In the genomic region with DNA sequence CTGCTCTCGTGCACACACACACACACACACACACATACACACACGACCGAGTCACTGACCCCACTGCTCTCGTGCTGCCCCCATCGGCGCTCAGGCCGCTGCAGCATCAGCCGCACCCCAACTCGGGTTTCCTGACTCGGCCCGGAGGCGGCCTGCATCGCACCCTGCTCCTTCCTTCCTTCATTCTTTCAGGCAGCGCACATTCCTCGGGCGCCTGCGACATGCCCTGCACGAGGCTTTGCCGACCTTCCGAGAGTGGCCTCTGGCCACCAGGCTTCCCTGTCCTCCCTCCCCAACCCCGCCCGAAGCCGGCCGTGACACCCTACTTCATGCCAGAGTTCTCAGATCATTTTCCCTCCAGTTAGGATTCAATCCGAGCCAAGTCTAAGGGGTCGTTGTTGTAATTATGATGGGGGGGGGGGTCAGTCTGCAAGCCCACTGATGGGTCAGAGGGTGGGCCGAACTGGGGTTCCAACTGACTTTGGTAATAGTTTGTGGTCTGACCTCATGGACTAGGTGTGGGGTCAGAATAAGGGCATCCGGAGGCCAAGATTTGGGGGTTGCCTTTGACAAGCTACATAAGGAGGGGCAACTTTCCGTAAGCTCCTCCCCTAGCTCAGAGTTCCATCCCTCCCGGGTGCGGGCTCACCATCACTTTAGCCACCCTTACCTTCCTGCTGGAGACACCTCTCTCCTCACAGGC, we compare ENCODE assay signal across 8 mouse cellular contexts. TPM values are rescaled to one million over a fixed set of nuclear protein-coding genes. Genes with fewer than 3 reads are reported as not detected.
A peak's percentile ranks its signal among the peaks of the same experiment; 100 is the strongest.
DNase-seq lines count a peak whose midpoint lies in the region; TF ChIP-seq lines count a peak whose summit lies in the region.

No protein-coding gene starts in this region.

- 9% methylated on average over 31 of the region's 31 CpGs for WGBS in lung, adult 2 months
- 11% methylated on average over 31 of the region's 31 CpGs for WGBS in small intestine, adult 2 months

- no peak for TF ChIP-seq CTCF in ES-Bruce4 (IDR thresholded peaks at IDR 0.05; ENCODE audit: low read depth, low read length)
- TF ChIP-seq CTCF in brain, embryonic 14.5 days (IDR thresholded peaks at IDR 0.05; ENCODE audit: borderline replicate concordance, extremely low read depth, insufficient read depth, insufficient read length): no peak
- no peak for TF ChIP-seq CTCF in lung, adult 2 months (IDR thresholded peaks at IDR 0.05; ENCODE audit: insufficient read depth, low read length)
- no peak for TF ChIP-seq CTCF in small intestine, adult 2 months (IDR thresholded peaks at IDR 0.05; ENCODE audit: extremely low read depth, insufficient read length, insufficient replicate concordance, low read depth, low read length)

- H3K9me3 ChIP-seq in ES-Bruce4 (replicated peaks; ENCODE audit: control insufficient read depth, insufficient read depth, low read length, poor library complexity, severe bottlenecking): no peaks in the 10 kb centered on the region

- no peak for TF ChIP-seq EP300 in ES-Bruce4 (IDR thresholded peaks at IDR 0.05; ENCODE audit: insufficient read depth, low read depth, low read length)

- H3K36me3 ChIP-seq in ES-Bruce4 (ENCODE audit: control insufficient read depth, insufficient read depth, low read length, poor library complexity, severe bottlenecking): no peaks in the 10 kb centered on the region
- peaks cover 10% of the 10 kb centered on the region for H3K36me3 ChIP-seq in small intestine, adult 2 months (ENCODE audit: control insufficient read depth, insufficient read depth, low read length)

- peak overlapping the region; percentile 46 for H3K4me3 ChIP-seq in ES-Bruce4 (ENCODE audit: low read depth, low read length)
- peak overlapping the region; percentile 48 for H3K4me3 ChIP-seq in lung, adult 2 months (replicated peaks; ENCODE audit: extremely low read depth, low read depth, low read length)
- peak overlapping the region; percentile 67 for H3K4me3 ChIP-seq in small intestine, adult 2 months (ENCODE audit: low read depth, low read length)

- TF ChIP-seq POLR2A in ES-Bruce4 (IDR thresholded peaks at IDR 0.05; ENCODE audit: insufficient read depth, low read length): no peak
- TF ChIP-seq POLR2A in brain, embryonic 14.5 days (IDR thresholded peaks at IDR 0.05; ENCODE audit: borderline replicate concordance, extremely low read depth, insufficient read depth, insufficient read length, poor library complexity, severe bottlenecking): no peak
- TF ChIP-seq POLR2A in lung, adult 2 months (IDR thresholded peaks at IDR 0.05; ENCODE audit: borderline replicate concordance, extremely low read depth, low read depth, low read length): no peak
- no peak; the same call in 1 of the 2 replicates for TF ChIP-seq POLR2A in small intestine, adult 2 months (IDR thresholded peaks at IDR 0.05; ENCODE audit: low read depth, low read length)

- no peak overlapping the region for H3K27ac ChIP-seq in ES-Bruce4 (ENCODE audit: insufficient read depth, low read length)
- peak overlapping the region; percentile 91 for H3K27ac ChIP-seq in small intestine, adult 2 months (ENCODE audit: insufficient read depth, low read depth, low read length)

- peak; percentile 35 for DNase-seq in brain, embryonic 14.5 days (ENCODE audit: low read depth)
- peak; percentile 73 to 86 for DNase-seq in heart, adult 18-20 months
- peak; percentile 75 for DNase-seq in kidney, adult 18-20 months
- peak; percentile 54 for DNase-seq in lung, adult 2 months
- DNase-seq in left cerebral cortex, adult 11 months (ENCODE audit: low spot score): no peak
- no peak for DNase-seq in left cerebral cortex, postnatal 36 days (ENCODE audit: low spot score in 2 of 2)

- intact Hi-C loops in left cerebral cortex, postnatal 36 days (cut with DNase I): loop anchor here (2.0 kb wide), 1 partner anchor 78 kb away; no protein-coding TSS in a partner anchor

- peaks cover 15% of the 10 kb centered on the region for H3K27me3 ChIP-seq in ES-Bruce4 (ENCODE audit: control insufficient read depth, insufficient read depth, low read length, poor library complexity, severe bottlenecking)
- no peaks in the 10 kb centered on the region for H3K27me3 ChIP-seq in small intestine, adult 2 months (ENCODE audit: control insufficient read depth, insufficient read depth, low read length)

- H3K9ac ChIP-seq in ES-Bruce4 (ENCODE audit: low read depth, poor library complexity, severe bottlenecking): 0 out of 2 replicates have a peak overlapping the region, but pooled peaks have one; percentile 9

- H3K4me1 ChIP-seq in ES-Bruce4 (ENCODE audit: control insufficient read depth, insufficient read depth, low read length): no peaks in the 10 kb centered on the region
- H3K4me1 ChIP-seq in lung, adult 2 months (ENCODE audit: control insufficient read depth, insufficient read depth, low read length): peaks cover 16% of the 10 kb centered on the region
- H3K4me1 ChIP-seq in small intestine, adult 2 months (ENCODE audit: control insufficient read depth, insufficient read depth, insufficient read length, low read length): peaks cover 18% of the 10 kb centered on the region

RNA-seq across cellular contexts. Expression of a gene that starts 5.2 kb away (rescaled TPM):
- polyA plus RNA-seq in ES-Bruce4 (2011; ENCODE audit: insufficient read depth, insufficient read length, low read depth, missing spikeins): 9.6 and 11.0 TPM in 2 replicates
- polyA plus RNA-seq in brain, embryonic 14.5 days (2012; rRNA removed): 105 and 107 TPM in 2 replicates
- total RNA-seq in heart, adult 18-20 months (2021): 10 to 100 TPM; 58.3 to 64.3 TPM
- 390 and 505 TPM in 2 replicates for polyA plus RNA-seq in lung, adult 2 months (2012; rRNA removed)
- 262 and 519 TPM in 2 replicates for polyA plus RNA-seq in small intestine, adult 2 months (2012; rRNA removed)
- 10 to 100 TPM; 35.3 to 40.7 TPM for total RNA-seq in left cerebral cortex, postnatal 36 days (2021)

RNA-seq across cellular contexts. Expression of a gene that starts 23.7 kb away (rescaled TPM):
- polyA plus RNA-seq in ES-Bruce4 (2011; ENCODE audit: insufficient read depth, insufficient read length, low read depth, missing spikeins): 3.1 and 6.3 TPM in 2 replicates
- 3.5 and 5.1 TPM in 2 replicates for polyA plus RNA-seq in brain, embryonic 14.5 days (2012; rRNA removed)
- 1 to 10 TPM; 1.3 to 1.4 TPM for total RNA-seq in heart, adult 18-20 months (2021)
- 8.9 and 11.2 TPM in 2 replicates for polyA plus RNA-seq in lung, adult 2 months (2012; rRNA removed)
- polyA plus RNA-seq in small intestine, adult 2 months (2012; rRNA removed): 7.5 and 11.5 TPM in 2 replicates
- under 1 TPM; 0.61 to 0.72 TPM for total RNA-seq in left cerebral cortex, postnatal 36 days (2021)

RNA-seq across cellular contexts. Expression of a gene that starts 57.7 kb away (rescaled TPM):
- 7.2 and 9.3 TPM in 2 replicates for polyA plus RNA-seq in ES-Bruce4 (2011; ENCODE audit: insufficient read depth, insufficient read length, low read depth, missing spikeins)
- 4.2 and 6.2 TPM in 2 replicates for polyA plus RNA-seq in brain, embryonic 14.5 days (2012; rRNA removed)
- total RNA-seq in heart, adult 18-20 months (2021): 1 to 10 TPM; 7.6 to 9.1 TPM
- 8.7 and 9.3 TPM in 2 replicates for polyA plus RNA-seq in lung, adult 2 months (2012; rRNA removed)
- polyA plus RNA-seq in small intestine, adult 2 months (2012; rRNA removed): 1.3 and 2.0 TPM in 2 replicates
- 1 to 10 TPM; 2.2 to 2.5 TPM for total RNA-seq in left cerebral cortex, postnatal 36 days (2021)

Comparison
In these comparisons a context has a peak if more than half of its experiments do, and no peak if none do; other contexts are left out.
1. DNase-seq: peak in brain, embryonic 14.5 days (single experiment), heart, adult 18-20 months (2 of 2), kidney, adult 18-20 months (single experiment) and lung, adult 2 months (single experiment); none in left cerebral cortex, adult 11 months (single experiment) and left cerebral cortex, postnatal 36 days (0 of 2).
2. Peak in every context shown above with its lines, with median percentiles within 50 percentile points of each other: H3K4me3 ChIP-seq.